Mouse (Mus musculus) lung, embryonic 14.5 days (tissue): ENCODE data around the gene Zbtb37. TPM values are rescaled to one million over a fixed set of nuclear protein-coding genes. Genes with fewer than 3 reads are reported as not detected.

Experiments
- ATAC-seq: fragments of 200-750 bp; cut with Nextera tagmentation; 2 replicates; pipeline ENCODE4 v1.8.0; 2017; ENCODE audit warnings: mild to moderate bottlenecking, moderate TSS enrichment, moderate library complexity; ENCODE audit not compliant: insufficient read depth
- DNase-seq: peaks from one replicate; pipeline ENCODE4 v3.0.0-alpha.2; 2015
- H3K27ac ChIP-seq: fragments of 300-500 bp; sonication (generic); 2 replicates; pipeline ENCODE4 v1.5.1; 2014; ENCODE audit warnings: low read depth, mild to moderate bottlenecking, moderate library complexity
- H3K27me3 ChIP-seq: fragments of 300-500 bp; sonication (generic); 2 replicates; pipeline ENCODE4 v1.6.1; 2014; ENCODE audit warnings: low read length, control low read depth; ENCODE audit not compliant: insufficient read depth
- H3K36me3 ChIP-seq: fragments of 300-500 bp; sonication (generic); 2 replicates; pipeline ENCODE4 v1.6.1; 2014; ENCODE audit warnings: control low read depth; ENCODE audit not compliant: insufficient read depth
- H3K4me1 ChIP-seq: fragments of 300-500 bp; sonication (generic); 2 replicates; pipeline ENCODE4 v1.6.1; 2014; ENCODE audit warnings: antibody characterized with exemption, control low read depth; ENCODE audit not compliant: insufficient read depth
- H3K4me2 ChIP-seq: fragments of 300-500 bp; sonication (generic); 2 replicates; pipeline ENCODE4 v1.6.1; 2014; ENCODE audit warnings: mild to moderate bottlenecking
- H3K4me3 ChIP-seq: fragments of 300-500 bp; sonication (generic); 2 replicates; pipeline ENCODE4 v1.5.1; 2014; ENCODE audit warnings: low read depth, low read length
- H3K9ac ChIP-seq: fragments of 300-500 bp; sonication (generic); 2 replicates; pipeline ENCODE4 v1.6.1; 2014
- H3K9me3 ChIP-seq: fragments of 300-500 bp; sonication (generic); 2 replicates; pipeline ENCODE4 v1.6.1; 2016; ENCODE audit warnings: low read depth, low read length, control low read depth
- CTCF ChIP-seq: IDR thresholded peaks from 2 replicates; pipeline ENCODE4 v1.5.1; 2016; ENCODE audit warnings: antibody characterized with exemption, low read depth
- WGBS: fragments of 180-500 bp; shearing (Covaris S2); extraction: QIAGEN DNeasy Blood & Tissue Kit; methylation state at CpG from one replicate; pipeline ENCODE4 v1.1.7; 2014; 5-methylcytosine and 5-hydroxymethylcytosine counted together
- polyA plus RNA-seq: library from polyadenylated mRNA; unstranded; fragments of >200 nt; fragmentation: Nextera tagmentation; extraction: Ambion mirVana; gene quantifications from 2 replicates; pipeline ENCODE4 v1.2.1, GENCODE M21; 2014

The Zbtb37 gene
- polyA plus RNA-seq, 1 experiment from 2014 or later, result 12.2 TPM

DNA sequence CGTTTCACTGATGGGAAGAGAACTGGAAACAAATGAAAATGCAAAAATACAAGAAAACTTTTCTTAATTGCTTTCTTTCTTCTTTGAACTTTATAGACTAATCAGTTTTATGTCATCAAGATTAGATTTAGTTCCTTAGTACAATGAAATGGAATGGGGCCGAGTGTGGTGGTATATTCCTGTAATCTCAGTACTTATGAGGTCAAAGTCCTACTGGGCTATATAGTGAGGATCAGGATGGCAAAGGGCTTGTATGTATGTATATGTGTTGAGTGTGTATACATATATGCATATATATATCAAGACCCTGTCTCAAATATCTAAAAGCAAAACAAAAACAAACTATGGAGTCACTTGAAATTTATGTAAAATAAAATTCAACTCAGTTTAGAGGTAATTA is 18.3 kb downstream of the Zbtb37 start:
- ATAC-seq (no peak), DNase-seq (no peak)
- H3K9ac ChIP-seq, result no peak overlapping the region
- no peak overlapping the region for H3K27ac ChIP-seq
- WGBS, result 88% methylated on average over 2 of the region's 2 CpGs
- no peaks in the 10 kb centered on the region for H3K27me3 ChIP-seq
- no peak for TF ChIP-seq CTCF
- no peaks in the 10 kb centered on the region for H3K4me1 ChIP-seq
- H3K4me3 ChIP-seq, result no peak overlapping the region
- no peak overlapping the region for H3K4me2 ChIP-seq
- peaks cover 45% of the 10 kb centered on the region for H3K36me3 ChIP-seq
- no peaks in the 10 kb centered on the region for H3K9me3 ChIP-seq

DNA sequence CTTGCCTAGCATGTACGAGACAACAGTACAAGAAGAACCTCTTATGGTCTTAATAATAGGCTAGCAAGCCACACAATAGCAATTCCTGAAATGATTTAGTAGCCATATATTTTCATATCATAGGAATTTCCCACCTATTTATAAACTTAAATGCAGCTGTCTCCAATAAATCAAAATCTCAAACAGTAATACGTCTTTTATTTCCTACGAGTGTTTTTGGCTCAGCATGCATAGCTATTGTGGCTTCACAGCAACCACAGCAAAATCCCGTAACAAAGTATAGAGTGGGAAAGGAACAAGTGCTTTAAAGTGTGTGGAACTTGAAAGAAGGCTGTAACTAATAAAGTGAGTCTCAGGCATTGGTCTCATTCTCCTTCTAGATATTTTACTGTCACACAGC is 24.2 kb downstream of the Zbtb37 start:
- Histone ChIP-seq H3K9me3 (no peaks in the 10 kb centered on the region), H3K9ac (no peak overlapping the region), H3K36me3 (peaks cover 21% of the 10 kb centered on the region; the same call in 1 of the 2 replicates), H3K27ac (no peak overlapping the region), H3K4me1 (no peaks in the 10 kb centered on the region), H3K4me2 (no peak overlapping the region), H3K27me3 (no peaks in the 10 kb centered on the region), H3K4me3 (no peak overlapping the region)
- no peak for TF ChIP-seq CTCF
- ATAC-seq (no peak), DNase-seq (no peak)
- 77% methylated on average over 4 of the region's 4 CpGs for WGBS

DNA sequence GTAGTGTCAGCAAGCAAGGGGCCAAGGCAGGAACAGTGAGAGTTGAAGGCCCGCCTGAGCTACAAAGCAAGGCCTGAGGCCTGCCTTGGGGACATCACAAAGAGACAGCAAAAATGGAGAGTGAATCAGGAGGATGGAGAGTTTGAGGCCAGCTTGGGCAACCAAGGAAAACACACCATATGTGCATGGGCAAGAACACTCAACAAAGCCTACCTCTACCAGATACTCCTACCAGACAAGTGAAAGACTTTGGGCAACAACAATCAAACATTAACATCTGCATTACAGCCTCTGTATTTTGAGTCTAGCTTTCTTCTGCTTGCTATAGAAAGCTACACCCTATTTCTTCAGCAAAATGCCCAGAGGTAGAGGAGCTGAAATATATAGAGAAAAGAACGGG is 26.6 kb downstream of the Zbtb37 start:
- Histone ChIP-seq H3K4me3 (no peak overlapping the region), H3K36me3 (peaks cover 27% of the 10 kb centered on the region; the same call in 1 of the 2 replicates), H3K9me3 (no peaks in the 10 kb centered on the region), H3K4me1 (no peaks in the 10 kb centered on the region), H3K27ac (no peak overlapping the region), H3K4me2 (no peak overlapping the region), H3K9ac (no peak overlapping the region), H3K27me3 (no peaks in the 10 kb centered on the region)
- ATAC-seq (no peak), DNase-seq (no peak)
- WGBS, result 93% methylated on average over 2 of the region's 2 CpGs
- no peak for TF ChIP-seq CTCF

DNA sequence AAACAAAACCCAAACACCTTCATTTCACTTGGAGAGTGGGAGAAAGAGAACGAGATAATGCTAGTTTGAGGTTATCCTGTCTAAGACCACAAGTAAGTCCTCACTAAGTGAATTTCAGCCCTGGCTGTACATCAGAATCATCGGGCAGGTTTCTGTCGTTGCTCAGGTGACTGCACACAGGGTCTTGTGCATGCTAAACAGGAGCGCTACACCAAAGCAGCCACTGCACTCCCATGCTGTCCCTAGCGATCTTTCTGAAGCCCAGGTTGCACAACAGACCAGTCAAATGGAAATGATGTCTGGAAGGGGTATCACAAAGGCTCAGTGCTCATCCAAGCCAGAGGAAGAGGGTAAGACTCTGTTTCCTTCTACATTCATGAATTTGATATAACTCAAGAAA is 28.2 kb downstream of the Zbtb37 start:
- ATAC-seq (no peak), DNase-seq (no peak)
- no peak for TF ChIP-seq CTCF
- H3K27me3 ChIP-seq, result no peaks in the 10 kb centered on the region
- no peak overlapping the region for H3K9ac ChIP-seq
- no peaks in the 10 kb centered on the region for H3K9me3 ChIP-seq
- peaks cover 19% of the 10 kb centered on the region; the same call in 1 of the 2 replicates for H3K36me3 ChIP-seq
- H3K4me2 ChIP-seq, result no peak overlapping the region
- H3K4me3 ChIP-seq, result no peak overlapping the region
- H3K4me1 ChIP-seq, result no peaks in the 10 kb centered on the region
- no peak overlapping the region for H3K27ac ChIP-seq
- WGBS, result 90% methylated on average over 5 of the region's 5 CpGs

DNA sequence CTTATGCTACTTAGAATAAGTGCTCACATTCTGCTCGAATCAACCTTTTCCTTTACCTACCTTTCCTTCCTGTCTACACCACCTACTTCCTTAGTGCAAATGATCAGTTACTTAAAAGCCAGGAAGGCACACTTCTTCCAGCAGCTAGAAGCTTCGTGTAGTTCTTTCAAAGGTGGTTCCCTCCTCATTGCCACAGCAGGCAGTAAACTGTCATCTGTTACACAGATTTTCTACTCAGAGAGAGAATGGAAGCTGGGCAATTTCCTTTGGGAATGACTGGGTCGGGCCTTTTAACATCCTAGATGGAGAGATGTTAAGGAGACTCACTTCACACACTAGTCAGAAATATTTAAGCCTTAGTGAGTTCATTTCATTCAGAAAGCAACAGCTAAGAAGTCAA is 29.1 kb downstream of the Zbtb37 start:
- ATAC-seq, result no peak
- H3K4me1 ChIP-seq, result no peaks in the 10 kb centered on the region
- peaks cover 19% of the 10 kb centered on the region; the same call in 1 of the 2 replicates for H3K36me3 ChIP-seq
- no peak for DNase-seq
- TF ChIP-seq CTCF, result no peak
- H3K27ac ChIP-seq, result no peak overlapping the region
- 68% methylated on average over 3 of the region's 3 CpGs for WGBS
- H3K9ac ChIP-seq, result no peak overlapping the region
- H3K27me3 ChIP-seq, result no peaks in the 10 kb centered on the region
- no peaks in the 10 kb centered on the region for H3K9me3 ChIP-seq
- H3K4me2 ChIP-seq, result no peak overlapping the region
- no peak overlapping the region for H3K4me3 ChIP-seq

DNA sequence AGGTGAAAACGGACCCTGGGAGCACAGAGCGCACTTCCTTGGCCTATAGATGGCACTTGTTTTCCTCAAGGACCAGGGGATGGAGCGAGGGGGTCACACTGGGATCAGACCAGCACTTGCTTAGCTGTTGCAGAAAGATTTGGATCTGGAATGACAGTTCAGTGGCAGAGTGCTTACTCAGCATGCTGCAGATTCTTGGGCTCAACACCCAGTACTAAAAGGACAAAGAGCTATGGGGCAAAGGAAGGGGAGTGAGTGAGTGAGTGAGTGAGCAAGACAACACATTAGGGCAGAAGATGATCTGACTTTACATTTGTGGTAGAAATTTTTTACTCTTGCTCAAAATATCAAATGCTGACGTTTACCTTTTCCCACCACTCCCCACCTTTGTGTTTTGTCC is 29.7 kb downstream of the Zbtb37 start:
- Histone ChIP-seq H3K27me3 (no peaks in the 10 kb centered on the region), H3K27ac (no peak overlapping the region), H3K9ac (no peak overlapping the region), H3K4me2 (no peak overlapping the region), H3K4me3 (no peak overlapping the region), H3K9me3 (no peaks in the 10 kb centered on the region), H3K4me1 (no peaks in the 10 kb centered on the region), H3K36me3 (peaks cover 19% of the 10 kb centered on the region; the same call in 1 of the 2 replicates)
- TF ChIP-seq CTCF, result no peak
- ATAC-seq (no peak), DNase-seq (no peak)
- WGBS, result 69% methylated on average over 4 of the region's 4 CpGs

DNA sequence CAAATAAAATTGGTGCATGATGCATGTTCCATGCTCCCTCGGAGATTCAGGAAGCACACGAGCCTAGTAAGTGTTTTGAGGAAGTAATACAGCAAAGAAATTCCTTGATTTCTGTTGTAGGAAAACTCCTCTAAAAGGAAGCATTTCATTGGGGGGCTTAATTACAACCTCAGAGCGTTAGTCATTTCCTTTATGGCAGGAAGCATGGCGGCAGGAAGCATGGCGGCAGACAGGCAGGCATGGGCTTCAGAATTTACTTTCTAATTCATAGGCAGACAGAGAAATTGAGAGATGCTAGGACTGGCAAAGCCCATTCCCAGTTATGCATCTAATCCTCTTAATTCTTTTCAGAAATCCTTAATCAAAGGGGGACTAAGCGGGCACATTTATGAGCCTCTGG is 40.8 kb downstream of the Zbtb37 start:
- no peak overlapping the region for H3K4me2 ChIP-seq
- H3K4me1 ChIP-seq, result no peaks in the 10 kb centered on the region
- no peaks in the 10 kb centered on the region for H3K27me3 ChIP-seq
- DNase-seq, result no peak
- TF ChIP-seq CTCF, result no peak
- H3K36me3 ChIP-seq, result no peaks in the 10 kb centered on the region
- H3K9me3 ChIP-seq, result no peaks in the 10 kb centered on the region
- H3K9ac ChIP-seq, result no peak overlapping the region
- whole genome bisulfite sequencing, result 72% methylated on average over 6 of the region's 6 CpGs
- no peak overlapping the region for H3K4me3 ChIP-seq
- ATAC-seq, result no peak
- no peak overlapping the region for H3K27ac ChIP-seq

DNA sequence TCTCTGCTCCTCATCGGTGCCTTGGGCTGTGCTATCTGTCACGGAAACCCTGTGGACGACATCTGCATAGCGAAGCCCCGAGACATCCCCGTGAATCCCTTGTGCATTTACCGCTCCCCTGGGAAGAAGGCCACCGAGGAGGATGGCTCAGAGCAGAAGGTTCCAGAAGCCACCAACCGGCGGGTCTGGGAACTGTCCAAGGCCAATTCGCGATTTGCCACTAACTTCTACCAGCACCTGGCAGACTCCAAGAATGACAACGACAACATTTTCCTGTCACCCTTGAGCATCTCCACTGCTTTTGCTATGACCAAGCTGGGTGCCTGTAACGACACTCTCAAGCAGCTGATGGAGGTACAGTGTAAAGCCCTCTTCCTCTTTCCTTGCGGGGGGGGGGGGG is 45.3 kb downstream of the Zbtb37 start:
- H3K4me2 ChIP-seq, result no peak overlapping the region
- WGBS, result 84% methylated on average over 14 of the region's 15 CpGs
- H3K36me3 ChIP-seq, result no peaks in the 10 kb centered on the region
- H3K27me3 ChIP-seq, result no peaks in the 10 kb centered on the region
- DNase-seq, result no peak
- no peaks in the 10 kb centered on the region for H3K9me3 ChIP-seq
- no peak overlapping the region for H3K9ac ChIP-seq
- no peak overlapping the region for H3K27ac ChIP-seq
- no peak overlapping the region for H3K4me3 ChIP-seq
- no peak for TF ChIP-seq CTCF
- H3K4me1 ChIP-seq, result no peaks in the 10 kb centered on the region
- ATAC-seq, result no peak
